ENCODE assay signal across 20 mouse cellular contexts in genomic region chr13:45888953-45889749, GRCm38 (mm10).
DNase-seq lines count a peak whose midpoint lies in the region; ATAC-seq and TF ChIP-seq lines count a peak whose summit lies in the region.
"Had no signal": no experiment of that assay in that cellular context is flagged by ENCODE, and none has a peak within 500 bp of the region (broad histone marks: within the 10 kb centered on the region; RNA-seq: fewer than 3 reads in every experiment).

No protein-coding gene starts in this region.

- no peaks in the 10 kb centered on the region for H3K27me3 ChIP-seq in cerebellum, adult 2 months (ENCODE audit: control insufficient read depth, insufficient read depth, low read length)
- no peaks in the 10 kb centered on the region for H3K27me3 ChIP-seq in kidney, postnatal 0 days (ENCODE audit: insufficient read depth, low read length)
- no peaks in the 10 kb centered on the region for H3K27me3 ChIP-seq in hindbrain, embryonic 12.5 days
- H3K27me3 ChIP-seq: megakaryocyte, embryonic 14.5 days; Patski had no signal

- no peaks in the 10 kb centered on the region for H3K9me3 ChIP-seq in kidney, postnatal 0 days (replicated peaks; ENCODE audit: low read length)
- H3K9me3 ChIP-seq in hindbrain, embryonic 12.5 days (replicated peaks): no peaks in the 10 kb centered on the region
- H3K9me3 ChIP-seq: megakaryocyte, embryonic 14.5 days had no signal

- no peaks in the 10 kb centered on the region for H3K4me1 ChIP-seq in cerebellum, adult 2 months (ENCODE audit: control insufficient read depth, insufficient read depth, low read length)
- no peaks in the 10 kb centered on the region for H3K4me1 ChIP-seq in kidney, postnatal 0 days (replicated peaks; ENCODE audit: insufficient read depth, low read length)
- no peaks in the 10 kb centered on the region for H3K4me1 ChIP-seq in hindbrain, embryonic 12.5 days

- no peak overlapping the region for H3K4me2 ChIP-seq in kidney, postnatal 0 days (ENCODE audit: low read length)
- H3K4me2 ChIP-seq in hindbrain, embryonic 12.5 days (replicated peaks): no peak overlapping the region
- H3K4me2 ChIP-seq: hindbrain, embryonic 14.5 days had no signal

- H3K27ac ChIP-seq in cerebellum, adult 2 months (ENCODE audit: insufficient read depth, low read length): no peak overlapping the region
- H3K27ac ChIP-seq in kidney, postnatal 0 days: peak overlapping the region; percentile 43
- no peak overlapping the region for H3K27ac ChIP-seq in hindbrain, embryonic 12.5 days
- H3K27ac ChIP-seq: hindbrain, embryonic 14.5 days had no signal

- DNase-seq in cerebellum, adult 2 months: peak; percentile 33 to 38
- DNase-seq in cerebellum, adult 8-10 months: no peak
- no peak for DNase-seq in kidney, postnatal 0 days (ENCODE audit: low spot score)
- no peak for DNase-seq in kidney, adult 11 months
- peak; percentile 65 for DNase-seq in induced T-regulatory cell, adult 2 months (ENCODE audit: low read depth)
- no peak for DNase-seq in lung, postnatal 14 days
- no peak for DNase-seq in urinary bladder, postnatal 10 days (ENCODE audit: low spot score)
- DNase-seq: adrenal gland, postnatal 36 days; heart, adult 18-20 months; liver; lung, adult 2 months; spleen, adult 18-20 months had no signal

- no peaks in the 10 kb centered on the region for H3K36me3 ChIP-seq in kidney, postnatal 0 days (ENCODE audit: insufficient read depth, low read length)
- no peaks in the 10 kb centered on the region for H3K36me3 ChIP-seq in hindbrain, embryonic 12.5 days

- TF ChIP-seq CTCF in cerebellum, adult 2 months (IDR thresholded peaks at IDR 0.05; ENCODE audit: borderline replicate concordance, insufficient read depth, low read depth, low read length): no peak
- TF ChIP-seq CTCF in kidney, postnatal 0 days (IDR thresholded peaks at IDR 0.05; ENCODE audit: low read depth): no peak

- no peak overlapping the region for H3K4me3 ChIP-seq in cerebellum, adult 2 months (replicated peaks; ENCODE audit: insufficient read depth, low read depth, low read length)
- no peak overlapping the region for H3K4me3 ChIP-seq in kidney, postnatal 0 days (replicated peaks; ENCODE audit: low read depth, low read length)
- no peak overlapping the region for H3K4me3 ChIP-seq in hindbrain, embryonic 12.5 days
- H3K4me3 ChIP-seq: erythroblast, embryonic 14.5 days; megakaryocyte, embryonic 14.5 days had no signal

- TF ChIP-seq POLR2A in cerebellum, adult 2 months (IDR thresholded peaks at IDR 0.05; ENCODE audit: borderline replicate concordance, insufficient read depth, low read length): no peak

- no peak for ATAC-seq in kidney, postnatal 0 days (replicated peaks; ENCODE audit: low FRiP score, low read depth)
- ATAC-seq in hindbrain, embryonic 12.5 days (ENCODE audit: low FRiP score): no peak
- ATAC-seq: forebrain, embryonic 16.5 days; intestine, postnatal 0 days; midbrain, embryonic 16.5 days; Patski had no signal

- no peak overlapping the region for H3K9ac ChIP-seq in kidney, postnatal 0 days (ENCODE audit: low read depth, low read length)
- no peak overlapping the region for H3K9ac ChIP-seq in hindbrain, embryonic 12.5 days
- H3K9ac ChIP-seq: hindbrain, embryonic 14.5 days had no signal

- WGBS in cerebellum, adult 2 months: 73% methylated on average over 9 of the region's 9 CpGs
- 55% methylated on average over 9 of the region's 9 CpGs for WGBS in kidney, postnatal 0 days
- 73% methylated on average over 9 of the region's 9 CpGs for WGBS in hindbrain, embryonic 12.5 days

Comparison
In these comparisons a context has a peak if more than half of its experiments do, and no peak if none do; other contexts are left out.
1. DNase-seq: peak in cerebellum, adult 2 months (2 of 2) and induced T-regulatory cell, adult 2 months (single experiment); none in cerebellum, adult 8-10 months (single experiment), kidney, postnatal 0 days (single experiment), kidney, adult 11 months (single experiment), lung, postnatal 14 days (single experiment) and urinary bladder, postnatal 10 days (single experiment).